Mouse (Mus musculus) urinary bladder, postnatal 25 days (tissue): ENCODE data around the gene Htr3b.
A peak's percentile ranks its signal among the peaks of the same experiment; 100 is the strongest.

ENCODE experiments used
- DNase-seq: peaks from one replicate; pipeline ENCODE4 v3.0.0; 2022; ENCODE audit warnings: low spot score

The Htr3b gene

DNA sequence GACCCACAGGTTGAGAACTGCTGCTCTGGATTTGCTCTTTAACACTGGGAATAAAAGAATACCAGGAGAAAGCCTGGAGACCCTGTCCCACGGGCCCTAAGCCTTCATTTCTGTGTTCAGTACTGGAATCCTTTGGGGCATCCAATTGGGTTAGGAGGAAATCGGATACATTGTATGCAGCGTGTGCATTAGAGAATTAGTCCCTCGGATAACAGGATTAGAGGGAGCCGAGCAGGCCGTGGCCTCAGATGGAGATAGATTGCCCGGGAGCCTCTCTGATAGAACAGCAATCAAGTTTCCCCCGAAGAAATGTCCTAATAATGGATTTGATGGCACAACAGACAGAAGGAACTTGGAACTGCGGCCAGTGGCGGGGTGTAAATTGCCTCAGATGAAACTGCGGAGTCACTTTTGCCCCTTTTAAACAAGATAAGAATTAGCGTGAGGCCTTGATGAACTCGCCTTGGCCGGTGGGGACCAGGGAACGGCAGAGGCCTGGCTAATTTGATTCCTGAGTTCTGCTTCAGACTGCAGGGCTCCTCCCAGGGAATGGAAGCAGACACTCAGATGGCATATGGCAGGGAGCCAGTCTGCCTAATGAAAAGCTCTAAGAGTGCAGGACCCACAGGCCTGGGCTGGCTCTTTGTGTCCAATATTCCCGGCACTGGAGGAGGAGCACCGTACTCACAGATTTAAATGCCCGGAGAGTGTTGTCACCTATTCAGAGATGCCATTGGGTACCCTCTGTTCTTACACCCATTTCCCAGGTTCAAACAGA is 48.6 kb downstream of the Htr3b start:
- no peak for DNase-seq

DNA sequence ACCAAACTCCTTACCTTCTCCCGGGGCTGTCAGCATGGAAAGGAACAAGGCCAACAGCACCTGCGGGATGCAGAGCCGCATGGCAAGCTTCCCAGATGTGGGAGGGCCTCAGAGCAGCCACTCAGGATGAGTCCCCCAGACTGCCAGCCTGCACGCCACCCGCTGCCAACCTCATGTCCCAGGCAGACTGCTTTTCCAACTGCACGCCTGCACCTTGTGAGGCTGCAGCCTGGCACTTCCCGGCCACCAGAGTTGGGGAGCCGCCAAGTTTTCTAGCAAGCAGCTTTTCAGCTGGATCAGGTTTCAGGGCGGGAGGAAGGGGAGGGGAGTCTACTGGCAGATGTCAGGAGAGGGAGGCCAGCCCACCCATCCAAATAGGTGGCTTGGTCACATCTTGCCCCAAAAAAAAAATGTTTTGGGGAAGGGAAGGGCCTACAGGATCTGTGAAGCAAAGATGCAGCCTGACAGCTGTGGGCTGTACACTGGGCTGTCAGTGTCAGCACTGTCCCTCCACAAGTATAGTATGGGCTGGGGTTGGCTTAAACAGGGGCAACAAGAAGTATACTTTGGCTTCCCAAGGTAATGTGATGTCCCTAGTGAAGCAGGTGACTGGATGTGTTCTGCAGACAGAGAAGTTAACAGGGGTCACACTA is 53.8 kb downstream of the Htr3b start, which contains the start of gene Htr3a:
Htr3a (minus strand) TSS at position 215 of the 653 bp plus-strand sequence.
- DNase-seq, result no peak

DNA sequence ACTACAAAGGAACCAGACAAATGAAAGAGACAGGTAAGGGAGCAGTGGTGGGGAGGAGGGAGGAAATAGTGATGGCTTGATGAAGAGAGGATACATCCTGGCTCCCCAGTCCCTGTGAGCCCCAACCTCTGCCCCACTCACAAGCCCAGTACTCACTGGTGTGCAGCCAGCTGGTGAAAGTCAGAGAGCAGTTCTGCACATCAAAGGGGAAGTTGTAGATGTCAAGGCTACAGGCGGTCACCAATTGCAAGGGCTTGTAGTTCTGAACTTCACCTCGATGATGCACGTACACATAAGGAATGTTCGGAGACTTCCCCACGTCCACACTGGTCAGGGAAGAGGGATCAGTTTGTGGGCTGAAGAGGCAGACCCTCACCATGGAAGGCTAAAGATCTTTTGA is 60.4 kb downstream of the Htr3b start:
- no peak for DNase-seq

DNA sequence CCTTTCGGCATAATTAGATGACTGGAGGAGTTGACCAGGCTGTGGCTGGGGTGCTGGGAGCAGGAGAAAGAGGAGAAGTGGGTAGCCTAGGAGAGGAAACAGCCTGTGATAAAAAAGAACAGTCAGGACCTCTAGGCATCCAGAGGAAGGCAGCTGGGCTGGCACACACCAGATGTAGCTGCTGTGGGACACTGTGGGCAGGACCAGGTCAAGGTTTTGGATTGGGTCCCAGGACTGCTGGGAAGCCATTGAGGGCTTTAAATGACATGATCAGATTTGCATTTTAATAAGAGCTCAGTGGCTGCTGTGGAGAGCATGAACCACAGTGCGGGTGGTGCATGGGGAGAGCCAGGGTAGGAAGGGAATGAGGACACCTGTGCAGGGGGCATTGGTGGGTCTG is 61.0 kb downstream of the Htr3b start:
- DNase-seq, result no peak

DNA sequence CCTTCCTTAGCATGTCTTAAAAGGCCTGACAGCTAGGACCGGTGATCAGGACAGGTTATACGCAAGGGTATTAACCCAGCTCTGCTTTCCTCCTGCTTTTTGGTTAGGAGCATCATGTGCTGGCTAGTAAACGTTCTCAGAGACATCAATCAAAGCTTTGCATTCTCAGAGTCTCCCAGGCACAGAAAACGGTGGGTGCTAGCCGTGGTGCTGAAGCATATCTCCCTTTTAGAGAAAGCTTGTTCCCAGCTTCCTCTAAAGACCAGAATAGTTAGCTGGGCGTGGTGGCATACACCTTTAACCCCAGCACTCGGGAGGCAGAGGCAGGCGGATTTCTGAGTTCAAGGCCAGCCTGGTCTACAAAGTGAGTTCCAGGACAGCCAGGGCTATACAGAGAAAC is 66.2 kb downstream of the Htr3b start:
- DNase-seq, result peak; percentile 8

DNA sequence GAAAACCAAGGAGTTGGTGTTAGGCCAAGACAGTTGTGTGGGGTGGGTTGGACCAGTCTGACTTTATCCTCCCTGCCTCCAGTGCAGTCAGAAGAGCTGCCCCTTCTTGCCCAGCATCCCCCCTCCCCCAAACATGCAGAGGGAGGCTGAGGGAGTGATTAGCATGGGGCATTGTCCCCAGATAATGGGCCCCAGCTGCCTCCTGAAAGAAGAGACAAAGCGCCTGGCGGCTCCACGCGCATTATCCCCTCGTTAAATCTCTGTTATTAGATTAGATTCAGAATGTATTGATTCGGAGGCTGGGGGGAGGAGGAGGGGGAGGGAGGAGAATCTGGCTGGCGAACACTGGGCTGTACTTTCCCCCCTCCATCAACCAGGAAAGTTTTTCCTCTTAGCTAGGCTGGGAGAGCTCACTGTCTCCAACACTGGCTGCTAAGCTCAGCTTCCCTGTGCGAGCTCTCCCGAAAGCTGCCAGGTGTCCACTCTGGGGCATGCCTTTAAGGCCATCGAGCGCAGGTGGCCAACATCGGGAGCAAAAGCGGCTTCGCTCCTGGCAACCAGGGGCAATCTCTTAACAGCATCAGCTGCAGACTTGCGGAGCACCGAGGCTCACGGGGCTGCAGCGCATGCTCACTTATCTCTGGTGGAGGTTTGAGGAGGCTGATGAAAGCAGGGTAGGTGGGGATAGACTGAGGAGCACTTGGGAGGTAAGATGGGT is 68.8 kb downstream of the Htr3b start:
- DNase-seq, result no peak

DNA sequence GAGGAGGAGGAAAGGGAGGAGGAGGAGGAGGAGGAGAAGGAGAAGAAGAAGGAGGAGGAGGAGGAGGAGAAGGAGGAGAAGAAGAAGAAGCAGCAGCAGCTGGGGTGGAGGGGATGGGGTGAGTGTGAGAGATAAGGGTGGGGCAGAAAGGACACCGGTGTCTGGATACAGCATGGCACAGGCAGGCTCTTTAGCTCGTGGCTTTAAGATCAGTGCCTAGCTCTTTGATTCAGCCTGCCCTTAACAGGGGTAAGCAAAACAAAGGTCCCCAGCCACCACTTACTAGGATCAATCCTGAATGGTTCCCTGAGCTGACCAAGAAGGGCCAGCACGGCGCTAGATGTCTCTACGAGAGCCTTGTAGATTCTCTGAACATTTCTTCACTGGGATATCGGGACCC is 70.0 kb downstream of the Htr3b start:
- no peak for DNase-seq

DNA sequence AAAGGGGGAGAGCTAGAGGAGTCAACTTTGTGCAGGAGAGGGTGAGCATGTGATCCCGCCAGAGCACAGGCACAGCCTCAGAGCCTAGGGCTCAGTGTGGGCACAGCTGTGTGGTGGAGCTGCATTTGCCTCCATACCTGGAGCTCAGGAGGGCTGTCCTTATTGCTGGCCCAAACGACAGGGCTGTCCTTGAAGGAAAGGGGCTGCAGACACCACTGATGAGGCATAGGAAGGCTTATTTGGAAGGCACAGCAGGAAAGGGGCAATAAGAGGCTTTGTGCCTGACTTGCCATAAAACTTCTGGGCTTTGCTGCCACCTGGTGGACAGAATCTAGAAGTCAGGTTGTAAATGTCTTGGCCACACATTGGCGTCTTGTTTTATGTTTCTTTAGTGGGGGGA is 70.8 kb downstream of the Htr3b start:
- peak; percentile 75 for DNase-seq

DNA sequence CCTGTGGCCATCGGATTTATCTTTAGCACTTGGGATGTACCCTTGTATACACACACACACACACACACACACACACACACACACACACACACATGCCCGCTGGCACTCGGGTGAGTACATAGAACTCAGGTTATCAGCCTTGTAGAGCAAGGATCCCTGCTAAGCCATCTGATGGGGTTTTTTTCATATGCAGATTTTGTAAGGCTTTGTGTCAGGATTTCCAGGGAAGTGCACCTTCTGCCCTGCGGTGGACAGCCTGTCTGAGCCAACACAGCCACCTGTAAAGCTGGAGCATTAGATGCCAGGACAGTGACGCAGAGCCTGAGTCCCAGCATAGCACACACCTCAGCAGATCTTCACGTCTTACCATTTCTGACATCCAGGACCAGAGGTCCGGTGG is 75.7 kb downstream of the Htr3b start:
- DNase-seq, result no peak
